ENCODE assay signal across 8 mouse cellular contexts in the genomic region with DNA sequence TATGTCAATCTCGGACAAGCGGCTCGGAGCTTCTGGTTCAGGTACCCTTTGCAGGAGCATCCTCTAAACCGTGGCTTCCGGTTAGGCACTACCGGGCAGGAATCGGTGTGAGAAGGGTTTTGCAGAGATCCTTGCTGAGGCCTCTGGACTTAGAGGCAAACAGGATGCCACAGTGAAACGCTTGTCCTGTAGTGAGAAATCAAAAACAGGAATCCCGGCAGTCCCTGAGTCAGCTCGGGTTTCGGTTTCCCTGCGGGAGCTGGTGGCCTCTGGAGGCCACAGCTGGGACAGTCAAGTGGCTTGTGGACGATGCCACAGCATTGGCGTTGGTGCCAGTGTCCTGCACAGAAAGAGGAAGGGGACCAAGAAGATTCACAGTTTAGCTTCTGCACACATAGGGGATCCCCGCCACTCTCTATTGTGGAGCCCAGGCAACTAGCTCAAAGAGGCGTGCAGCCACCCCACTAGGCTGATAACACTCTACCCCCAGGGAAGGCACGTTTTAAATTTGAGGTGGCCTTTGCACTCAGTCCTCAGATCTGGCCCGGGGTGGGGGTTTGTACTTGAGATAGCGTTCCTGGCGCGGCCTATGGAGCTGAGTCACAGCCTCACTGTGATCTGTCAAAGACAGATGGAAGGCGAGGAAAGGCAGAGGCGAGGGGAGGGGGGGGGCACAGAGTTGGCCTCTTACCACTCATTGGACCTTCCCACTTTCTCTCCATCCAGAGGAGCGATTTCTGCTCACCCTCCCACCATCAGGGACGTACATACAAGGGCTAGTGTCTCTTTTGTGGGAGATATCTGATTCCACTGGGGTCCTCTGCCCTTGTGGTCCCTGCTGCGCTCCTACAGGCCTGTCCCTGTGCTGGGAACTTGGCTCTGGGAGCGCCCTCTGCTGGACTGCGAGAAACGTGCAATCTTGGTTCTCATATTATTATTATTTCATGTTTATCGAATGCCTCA. TPM values are rescaled to one million over a fixed set of nuclear protein-coding genes. Genes with fewer than 3 reads are reported as not detected.
DNase-seq lines count a peak whose midpoint lies in the region; ATAC-seq and TF ChIP-seq lines count a peak whose summit lies in the region.

No protein-coding gene starts in this region.

- no peaks in the 10 kb centered on the region for H3K9me3 ChIP-seq in midbrain, embryonic 10.5 days (replicated peaks)
- H3K9me3 ChIP-seq in midbrain, embryonic 16.5 days (replicated peaks; ENCODE audit: control insufficient read depth, low read length, poor library complexity, severe bottlenecking), result no peaks in the 10 kb centered on the region
- H3K9me3 ChIP-seq in hindbrain, embryonic 16.5 days (ENCODE audit: control insufficient read depth, low read length), result no peaks in the 10 kb centered on the region

- intact Hi-C loops in gastrocnemius, adult 2 months (cut with DNase I), result loop anchor here (2.0 kb wide), 1 partner anchor 16 kb away; no protein-coding TSS in a partner anchor
- intact Hi-C loops in left cerebral cortex, postnatal 4 days (cut with DNase I), result no loop called here

- H3K4me1 ChIP-seq in midbrain, embryonic 10.5 days, result peaks cover 48% of the 10 kb centered on the region
- H3K4me1 ChIP-seq in midbrain, embryonic 16.5 days (ENCODE audit: control insufficient read depth, insufficient read depth, low read length), result peaks cover 18% of the 10 kb centered on the region; the same call in 1 of the 2 replicates
- peaks cover 21% of the 10 kb centered on the region for H3K4me1 ChIP-seq in hindbrain, embryonic 16.5 days (ENCODE audit: control insufficient read depth, insufficient read depth, low read depth, low read length)
- H3K4me1 ChIP-seq in spleen, adult 2 months (ENCODE audit: control insufficient read depth, insufficient read depth, insufficient read length), result peaks cover 35% of the 10 kb centered on the region

- 14% methylated on average over 30 of the region's 30 CpGs for WGBS in midbrain, embryonic 10.5 days
- WGBS in midbrain, embryonic 16.5 days, result 13% methylated on average over 30 of the region's 30 CpGs
- WGBS in hindbrain, embryonic 16.5 days, result 13% methylated on average over 30 of the region's 30 CpGs
- WGBS in spleen, adult 2 months, result 7% methylated on average over 30 of the region's 30 CpGs

- H3K4me2 ChIP-seq in midbrain, embryonic 16.5 days (ENCODE audit: low read length), result no peak overlapping the region
- peak overlapping the region; percentile 13 for H3K4me2 ChIP-seq in hindbrain, embryonic 16.5 days (ENCODE audit: low read length)

- H3K27ac ChIP-seq in midbrain, embryonic 10.5 days (replicated peaks), result peak overlapping the region; percentile 49
- no peak overlapping the region for H3K27ac ChIP-seq in midbrain, embryonic 16.5 days (ENCODE audit: low read length)
- H3K27ac ChIP-seq in gastrocnemius, adult 2 months, result peak overlapping the region; percentile 88
- H3K27ac ChIP-seq in hindbrain, embryonic 16.5 days (ENCODE audit: low read depth, low read length), result no peak overlapping the region
- H3K27ac ChIP-seq in spleen, adult 2 months (ENCODE audit: insufficient read depth, low read length), result peak overlapping the region; percentile 78

- H3K27me3 ChIP-seq in midbrain, embryonic 10.5 days (ENCODE audit: low read depth, poor library complexity, severe bottlenecking), result peaks cover 52% of the 10 kb centered on the region
- H3K27me3 ChIP-seq in midbrain, embryonic 16.5 days (ENCODE audit: control insufficient read depth, insufficient read depth, low read depth, low read length), result peaks cover 44% of the 10 kb centered on the region
- H3K27me3 ChIP-seq in hindbrain, embryonic 16.5 days (replicated peaks; ENCODE audit: control insufficient read depth, insufficient read depth, low read length), result peaks cover 40% of the 10 kb centered on the region
- peaks cover 12% of the 10 kb centered on the region for H3K27me3 ChIP-seq in spleen, adult 2 months (ENCODE audit: control insufficient read depth, insufficient read depth, low read length)

- H3K9ac ChIP-seq in midbrain, embryonic 16.5 days (ENCODE audit: low read depth, low read length), result no peak overlapping the region
- H3K9ac ChIP-seq in hindbrain, embryonic 16.5 days (ENCODE audit: low read depth, low read length), result peak overlapping the region; percentile 8; the same call in 1 of the 2 replicates

- TF ChIP-seq CTCF in gastrocnemius, adult 2 months (IDR thresholded peaks at IDR 0.05), result peak; percentile 88
- TF ChIP-seq CTCF in spleen, adult 2 months (IDR thresholded peaks at IDR 0.05; ENCODE audit: extremely low read depth, insufficient read depth, insufficient read length, insufficient replicate concordance), result peak; percentile 80

- no peak for ATAC-seq in midbrain, embryonic 16.5 days
- peak; percentile 38; the same call in 1 of the 2 replicates for ATAC-seq in hindbrain, embryonic 16.5 days

- no peaks in the 10 kb centered on the region for H3K36me3 ChIP-seq in midbrain, embryonic 10.5 days
- H3K36me3 ChIP-seq in midbrain, embryonic 16.5 days (ENCODE audit: control insufficient read depth, insufficient read depth, low read length), result no peaks in the 10 kb centered on the region
- no peaks in the 10 kb centered on the region for H3K36me3 ChIP-seq in hindbrain, embryonic 16.5 days (ENCODE audit: control insufficient read depth, insufficient read depth, low read length)
- H3K36me3 ChIP-seq in spleen, adult 2 months (ENCODE audit: control insufficient read depth, insufficient read depth, low read length), result no peaks in the 10 kb centered on the region

- peak; percentile 80 for DNase-seq in midbrain, embryonic 10.5 days (ENCODE audit: low spot score)
- DNase-seq in cerebellum, postnatal 10 days, result peak; percentile 86 to 87
- DNase-seq in gastrocnemius, adult 2 months, result peak; percentile 83
- DNase-seq in left cerebral cortex, postnatal 4 days, result peak; percentile 80
- peak; percentile 87 for DNase-seq in mesoderm, embryonic 11.5 days (ENCODE audit: low read depth, low spot score)
- DNase-seq in spleen, adult 2 months (ENCODE audit: low read depth in 1 of 2, low spot score in 2 of 2), result peak; percentile 49 to 69

- no peak for TF ChIP-seq POLR2A in spleen, adult 2 months (IDR thresholded peaks at IDR 0.05; ENCODE audit: low read depth, low read length)

- H3K4me3 ChIP-seq in midbrain, embryonic 10.5 days, result peak overlapping the region; percentile 38
- no peak overlapping the region for H3K4me3 ChIP-seq in midbrain, embryonic 16.5 days (ENCODE audit: low read depth, low read length)
- peak overlapping the region; percentile 71 for H3K4me3 ChIP-seq in gastrocnemius, adult 2 months
- peak overlapping the region; percentile 12; the same call in 1 of the 2 replicates for H3K4me3 ChIP-seq in hindbrain, embryonic 16.5 days (ENCODE audit: low read length)
- peak overlapping the region; percentile 35 for H3K4me3 ChIP-seq in spleen, adult 2 months (ENCODE audit: extremely low read depth, insufficient read depth, insufficient read length)

RNA-seq across cellular contexts. Expression of a gene that starts 2.9 kb away (rescaled TPM):
- polyA plus RNA-seq in midbrain, embryonic 10.5 days (2016; fragmentation: Nextera tagmentation; extraction: Ambion mirVana), result 3.8 and 5.0 TPM in 2 replicates
- 44.2 and 49.3 TPM in 2 replicates for polyA plus RNA-seq in midbrain, embryonic 16.5 days (2015; fragmentation: Nextera tagmentation; extraction: Ambion mirVana)
- total RNA-seq in gastrocnemius, adult 2 months (2021), result 10 to 100 TPM; 39.0 to 66.8 TPM
- polyA plus RNA-seq in hindbrain, embryonic 16.5 days (2015; fragmentation: Nextera tagmentation; extraction: Ambion mirVana), result 47.7 and 50.5 TPM in 2 replicates
- total RNA-seq in left cerebral cortex, postnatal 4 days (2021), result 10 to 100 TPM; 44.4 to 47.3 TPM
- polyA plus RNA-seq in spleen, adult 2 months (2012; rRNA removed), result 12.4 and 13.1 TPM in 2 replicates

RNA-seq across cellular contexts. Expression of a gene that starts 18.7 kb away (rescaled TPM):
- polyA plus RNA-seq in midbrain, embryonic 10.5 days (2016; fragmentation: Nextera tagmentation; extraction: Ambion mirVana), result 351 and 367 TPM in 2 replicates
- polyA plus RNA-seq in midbrain, embryonic 16.5 days (2015; fragmentation: Nextera tagmentation; extraction: Ambion mirVana), result 199 and 227 TPM in 2 replicates
- 100 to 1,000 TPM; 116 to 139 TPM for total RNA-seq in gastrocnemius, adult 2 months (2021)
- polyA plus RNA-seq in hindbrain, embryonic 16.5 days (2015; fragmentation: Nextera tagmentation; extraction: Ambion mirVana), result 204 and 211 TPM in 2 replicates
- total RNA-seq in left cerebral cortex, postnatal 4 days (2021), result 100 to 1,000 TPM; 125 TPM
- 39.5 and 44.7 TPM in 2 replicates for polyA plus RNA-seq in spleen, adult 2 months (2012; rRNA removed)

RNA-seq across cellular contexts. Expression of a gene that starts 37.4 kb away (rescaled TPM):
- 13.6 and 14.8 TPM in 2 replicates for polyA plus RNA-seq in midbrain, embryonic 10.5 days (2016; fragmentation: Nextera tagmentation; extraction: Ambion mirVana)
- polyA plus RNA-seq in midbrain, embryonic 16.5 days (2015; fragmentation: Nextera tagmentation; extraction: Ambion mirVana), result 9.7 and 9.9 TPM in 2 replicates
- total RNA-seq in gastrocnemius, adult 2 months (2021), result 1 to 10 TPM; 4.4 to 5.9 TPM
- polyA plus RNA-seq in hindbrain, embryonic 16.5 days (2015; fragmentation: Nextera tagmentation; extraction: Ambion mirVana), result 9.5 and 10.5 TPM in 2 replicates
- 10 to 100 TPM; 16.1 to 16.7 TPM for total RNA-seq in left cerebral cortex, postnatal 4 days (2021)
- polyA plus RNA-seq in spleen, adult 2 months (2012; rRNA removed), result 46.1 and 52.2 TPM in 2 replicates

Comparison
In these comparisons a context has a peak if more than half of its experiments do, and no peak if none do; other contexts are left out.
1. H3K27ac ChIP-seq: peak in midbrain, embryonic 10.5 days (single experiment), gastrocnemius, adult 2 months (single experiment) and spleen, adult 2 months (single experiment); none in midbrain, embryonic 16.5 days (single experiment) and hindbrain, embryonic 16.5 days (single experiment).
2. Peak in every context shown above with its lines, with median percentiles within 50 percentile points of each other: DNase-seq.